Mouse (Mus musculus) left cerebral cortex, adult 9 months (tissue): ENCODE data around the gene Rabl6.
"Not testable (repeated sequence)": the region's sequence is repeated elsewhere in the genome, so short reads cannot be mapped to it uniquely, and the experiment has no call there.

Source experiments
- DNase-seq, 2 experiments: peaks; one replicate each; pipeline ENCODE4 v3.0.0; 2022; ENCODE audit warnings: low spot score in 2 of 2

The Rabl6 gene

GRCm38 (mm10) chr2:25576028-25576850, 32.1 kb downstream of the Rabl6 start:
- peak in 1 of 2 experiments; percentile 64 for DNase-seq

DNA sequence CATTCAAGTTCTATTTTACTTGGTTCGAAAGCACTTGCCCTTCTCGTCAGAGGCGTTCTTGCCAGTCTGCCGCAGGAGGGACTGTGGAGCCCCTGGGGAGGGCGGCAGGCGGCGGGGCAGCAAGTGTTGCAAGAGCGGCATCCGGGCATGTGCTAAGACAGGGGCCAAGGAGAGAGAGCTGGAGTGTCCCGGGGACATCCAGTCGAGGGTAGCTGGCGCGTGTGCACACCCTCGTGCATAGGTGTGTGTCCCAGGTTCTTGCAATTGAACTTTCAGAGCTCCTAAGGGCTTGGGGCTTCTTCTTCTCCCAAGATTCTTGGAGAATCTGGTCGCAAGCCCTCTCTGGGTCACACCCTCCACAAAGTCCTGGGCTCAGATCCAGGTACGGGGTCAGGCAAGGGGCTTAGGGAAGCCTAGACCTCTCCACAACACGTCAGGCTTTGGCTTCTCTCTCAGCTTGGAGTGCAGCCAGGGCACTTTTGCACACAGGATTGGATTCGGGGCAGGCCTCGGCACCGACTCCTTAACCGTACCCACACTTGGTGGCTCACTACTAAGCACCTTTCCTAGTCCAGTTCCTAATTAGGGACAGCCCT, 32.8 kb downstream of the Rabl6 start:
- peak in 1 of 2 experiments; percentile 59 for DNase-seq

GRCm38 (mm10) chr2:25574579-25575431, 33.5 kb downstream of the Rabl6 start, which contains the start of the genes Mamdc4 and Phpt1:
Gene Mamdc4 (minus strand): TSS chr2:25574845.
Gene Phpt1 (minus strand): TSS chr2:25575224.
- peak; percentile 95 to 98 for DNase-seq

- no peak for DNase-seq
Observed at GRCm38 (mm10) chr2:25574136-25574535, 34.2 kb downstream of the Rabl6 start.

DNA sequence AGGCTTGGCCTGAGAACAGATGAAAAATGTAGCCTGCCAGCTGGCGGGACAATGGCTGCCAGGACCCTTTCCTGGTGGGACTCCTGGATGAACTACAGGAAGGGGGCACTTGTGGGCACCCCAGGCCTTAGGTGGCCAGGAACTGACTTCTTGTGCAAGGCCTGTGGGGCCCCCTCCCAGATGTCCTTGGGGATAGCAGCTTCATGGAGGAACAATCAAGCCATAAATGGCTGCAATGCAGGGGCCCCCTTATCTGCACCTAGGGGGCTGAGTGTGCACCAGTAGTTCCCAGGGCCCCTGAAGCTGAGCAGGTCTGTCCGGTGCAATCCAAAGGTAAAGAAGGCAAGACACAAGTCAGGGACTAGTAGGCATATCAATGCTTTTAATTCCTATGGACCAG, 35.3 kb downstream of the Rabl6 start:
- no peak for DNase-seq

DNA sequence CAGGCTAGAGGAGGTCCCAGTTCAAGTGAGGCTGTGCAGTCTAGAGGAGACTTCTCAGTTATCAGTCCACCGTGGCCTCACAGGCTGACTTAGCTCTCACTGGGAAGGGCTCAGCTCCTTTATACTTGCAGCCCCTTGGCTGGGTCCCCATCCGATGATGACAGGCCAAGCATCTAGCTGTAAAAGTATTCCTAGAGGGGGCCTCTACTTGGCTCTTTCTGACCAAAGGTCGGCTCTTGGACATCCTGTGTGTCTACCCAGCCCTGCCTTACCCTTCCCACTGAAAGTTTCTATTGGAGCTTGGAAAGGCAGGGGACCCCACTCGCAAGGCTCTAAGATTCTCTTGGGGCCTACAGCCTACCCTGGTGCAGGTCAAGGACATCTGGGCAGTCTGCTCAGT, 37.1 kb downstream of the Rabl6 start:
- DNase-seq: no peak

DNA sequence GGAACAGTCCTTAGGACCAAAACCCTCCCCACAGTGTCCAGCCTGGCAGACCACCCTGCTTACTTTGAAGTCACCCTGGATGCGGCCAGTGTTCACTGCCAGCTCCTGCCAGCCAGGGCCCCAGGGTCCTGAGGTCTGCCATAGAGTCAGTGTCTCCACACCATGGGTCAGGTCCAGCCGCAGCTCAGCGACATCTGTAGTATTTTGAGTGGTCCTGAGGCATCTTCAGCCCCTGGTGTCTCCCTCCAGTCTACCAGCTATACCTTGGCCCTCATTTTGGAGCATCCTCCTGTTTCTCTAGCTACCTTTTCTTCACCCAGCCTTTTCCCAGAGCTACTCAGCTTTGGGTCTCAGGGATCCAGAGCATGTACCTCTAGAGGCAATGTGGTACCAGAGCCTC, 39.0 kb downstream of the Rabl6 start:
- no peak for DNase-seq

GRCm38 (mm10) chr2:25568473-25569019, 39.8 kb downstream of the Rabl6 start:
- no peak for DNase-seq

- DNase-seq: no peak
Observed at GRCm38 (mm10) chr2:25566558-25566957, 41.8 kb downstream of the Rabl6 start.

DNA sequence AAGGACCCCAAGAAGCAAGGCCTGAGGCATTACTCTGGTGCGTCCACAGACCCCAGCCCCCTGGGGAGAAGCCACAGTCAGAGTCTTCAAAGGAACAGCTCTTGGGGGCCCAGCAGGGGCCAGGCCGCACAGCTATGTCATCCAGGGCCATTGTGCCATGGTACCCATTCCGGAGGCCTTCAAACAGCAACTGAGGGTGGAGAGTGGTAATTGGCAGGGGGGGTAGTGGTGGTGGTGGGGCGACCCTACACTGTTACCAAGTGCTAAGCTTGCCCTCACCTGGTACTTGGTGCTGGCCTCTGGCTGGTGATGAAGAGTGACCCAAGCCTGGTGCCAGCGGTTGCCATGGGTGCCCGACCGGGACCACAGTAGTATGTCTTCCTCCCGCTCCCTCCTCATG, 42.6 kb downstream of the Rabl6 start:
- no peak for DNase-seq

- no peak for DNase-seq
Observed at GRCm38 (mm10) chr2:25561946-25562345, 46.4 kb downstream of the Rabl6 start.

GRCm38 (mm10) chr2:25560551-25560950, 47.8 kb downstream of the Rabl6 start:
- no peak for DNase-seq

DNA sequence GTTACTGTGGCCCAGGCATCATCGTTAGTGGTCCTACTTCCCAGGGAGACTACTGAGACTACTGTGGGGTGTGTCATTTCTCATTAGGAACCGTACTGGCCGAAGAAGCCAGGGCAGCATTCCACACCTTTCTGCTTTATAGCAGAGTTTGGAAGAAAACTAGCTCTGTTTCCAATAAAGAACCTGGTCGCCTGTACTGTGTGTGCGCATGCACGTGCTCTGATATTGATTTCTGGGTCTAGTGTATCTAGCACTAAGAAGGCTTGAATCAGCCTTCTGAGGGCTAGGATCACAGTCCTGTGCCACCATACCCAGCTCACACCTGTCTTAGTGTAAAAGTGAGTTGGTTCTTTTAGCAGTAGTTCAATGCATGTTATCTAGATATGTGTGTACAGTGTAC, 49.5 kb downstream of the Rabl6 start:
- DNase-seq: no peak

GRCm38 (mm10) chr2:25557964-25558360, 50.4 kb downstream of the Rabl6 start:
- DNase-seq: no peak

DNA sequence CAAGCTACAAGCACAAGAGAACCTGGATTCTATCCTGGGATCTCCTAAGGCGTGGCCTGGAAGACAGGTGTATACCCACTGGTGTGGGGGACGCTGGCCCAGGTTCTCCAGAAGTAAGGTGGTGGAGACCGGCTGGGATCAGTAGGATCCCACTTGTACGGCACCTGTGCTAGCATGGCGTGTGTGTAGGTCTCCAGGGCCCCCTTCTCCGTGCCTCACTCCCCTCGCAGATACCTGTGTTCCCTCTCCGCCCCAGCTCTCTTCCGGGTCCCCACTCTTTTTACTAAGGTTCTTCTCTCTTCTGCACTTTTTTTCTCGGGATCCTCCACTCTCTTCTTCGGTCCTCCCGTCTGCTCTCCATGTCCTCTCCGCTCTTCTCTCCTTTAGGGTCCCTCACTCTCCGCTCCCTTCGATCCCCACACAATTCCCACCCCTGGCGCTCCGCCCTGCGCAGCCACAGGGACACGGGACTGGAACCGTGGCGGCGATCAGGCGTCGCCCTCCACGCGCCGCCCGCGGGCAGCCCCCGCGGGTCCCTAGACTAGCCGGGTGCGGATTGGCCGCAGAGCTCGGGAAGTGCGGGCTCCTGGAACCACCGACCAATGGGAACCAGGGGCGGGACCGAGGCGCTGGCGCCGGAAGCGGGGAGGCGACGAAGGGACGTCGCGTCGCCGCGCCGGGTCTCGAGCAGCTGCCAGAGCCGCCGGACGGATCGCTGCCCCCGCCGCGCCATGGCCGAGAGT, 50.9 kb downstream of the Rabl6 start, which contains the start of gene Edf1:
Gene Edf1 (plus strand): TSS at position 627 of the 743 bp plus-strand sequence.
- DNase-seq: peak; percentile 87 to 94

DNA sequence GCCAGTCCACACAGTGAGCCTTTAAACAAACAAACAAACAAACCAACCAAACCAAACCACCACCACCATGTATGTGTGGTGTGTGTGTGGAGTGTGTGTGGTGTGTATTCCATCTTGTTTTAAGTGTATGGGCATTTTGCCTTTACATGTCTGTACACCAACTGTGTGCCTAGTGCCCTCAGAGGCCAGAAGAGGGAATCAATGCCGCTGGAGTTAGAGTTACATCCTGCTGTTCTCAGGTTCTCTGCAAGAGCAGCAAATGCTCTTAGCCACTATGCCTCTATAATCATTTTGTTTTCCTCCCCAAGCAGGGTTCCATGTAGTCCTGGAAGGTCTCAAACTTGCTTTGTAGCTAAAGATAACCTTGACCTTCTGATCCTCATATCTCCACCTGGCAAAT, 52.0 kb downstream of the Rabl6 start:
- no peak for DNase-seq

- not testable (repeated sequence) for DNase-seq
Observed at GRCm38 (mm10) chr2:25555479-25555878, 52.8 kb downstream of the Rabl6 start.

GRCm38 (mm10) chr2:25553171-25553786, 55.0 kb downstream of the Rabl6 start:
- not testable (repeated sequence) for DNase-seq

- DNase-seq: peak in 1 of 2 experiments; percentile 51
Observed at GRCm38 (mm10) chr2:25551186-25551585, 57.1 kb downstream of the Rabl6 start.
